Mouse (Mus musculus): ENCODE data around the gene Elp4.

Elp4 gene

DNA sequence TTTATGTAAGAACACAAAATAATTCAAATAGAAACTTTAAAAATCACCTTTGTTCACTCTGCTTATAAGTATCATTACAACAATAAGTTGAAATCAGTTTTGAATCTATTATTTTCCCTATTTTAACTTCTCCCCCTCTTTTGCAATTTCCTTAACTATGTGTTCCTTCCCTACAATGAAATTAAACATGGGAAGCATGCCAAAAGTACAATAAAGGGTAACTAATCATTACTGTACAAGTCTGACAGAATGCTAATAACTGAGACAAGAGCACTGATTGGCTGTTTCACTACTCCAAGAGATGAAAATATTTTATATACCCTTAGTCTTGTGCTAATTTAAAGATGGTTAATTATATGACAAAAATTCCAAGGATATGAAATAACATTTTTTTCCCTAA is 99.2 kb downstream of the Elp4 start:
- no peak for DNase-seq (ENCODE audit: low spot score)

DNA sequence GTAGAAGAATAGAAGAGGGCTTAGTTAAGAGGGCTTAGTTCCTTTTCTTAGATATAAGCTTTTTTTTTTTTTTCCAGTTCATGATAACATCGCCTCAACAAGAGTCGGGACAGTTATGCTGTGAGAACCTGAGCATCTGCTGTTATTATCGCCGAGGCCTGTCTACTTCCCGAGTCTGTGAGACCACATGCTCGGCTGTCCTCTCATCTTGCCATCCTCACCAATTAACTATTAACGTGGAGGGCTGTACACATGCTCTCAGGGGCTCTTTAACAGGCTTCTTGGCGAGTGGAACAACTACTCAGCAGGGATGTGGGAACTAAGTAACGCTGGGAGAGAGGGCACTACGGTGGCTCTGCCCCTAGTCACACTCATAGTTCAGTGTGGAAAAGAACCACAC is 99.9 kb downstream of the Elp4 start:
- no peak for DNase-seq (ENCODE audit: low spot score)

DNA sequence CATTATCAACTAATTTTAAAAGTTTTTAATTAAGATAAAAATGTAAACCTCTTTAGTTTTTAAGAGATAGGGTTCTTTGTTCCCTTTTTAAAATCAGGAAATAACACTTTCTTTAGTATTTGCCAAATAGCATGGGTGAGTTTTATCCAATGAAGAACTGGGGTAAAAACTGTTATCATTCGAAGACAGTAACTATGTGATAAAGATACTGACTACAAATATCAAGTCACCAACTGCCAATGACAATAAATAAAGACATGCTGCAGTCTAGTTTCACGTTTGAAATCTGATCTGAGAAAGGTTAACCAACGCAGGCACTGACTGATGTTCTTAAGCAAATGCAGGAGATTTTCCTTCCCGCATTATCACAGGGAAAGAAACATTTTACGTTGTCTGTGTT is 100.9 kb downstream of the Elp4 start:
- DNase-seq (ENCODE audit: low spot score), result no peak

DNA sequence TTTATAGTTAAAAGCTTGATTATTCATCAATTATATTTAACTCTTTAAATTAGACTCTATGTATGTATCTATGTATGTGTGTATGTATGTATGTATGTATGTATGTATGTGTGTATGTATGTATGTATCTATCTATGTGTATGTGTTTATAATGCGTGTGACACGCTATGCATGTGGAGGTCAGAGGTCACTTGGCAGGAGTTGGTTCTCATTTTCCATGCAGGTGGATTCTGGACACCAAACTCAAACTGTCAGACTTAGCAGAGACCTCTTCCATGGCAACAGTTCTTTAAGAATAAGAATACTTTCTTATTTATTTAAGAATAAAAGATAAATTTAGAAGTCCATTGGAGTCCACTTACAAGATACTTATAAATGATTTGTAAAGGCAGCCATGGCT is 101.5 kb downstream of the Elp4 start:
- no peak for DNase-seq (ENCODE audit: low spot score)

DNA sequence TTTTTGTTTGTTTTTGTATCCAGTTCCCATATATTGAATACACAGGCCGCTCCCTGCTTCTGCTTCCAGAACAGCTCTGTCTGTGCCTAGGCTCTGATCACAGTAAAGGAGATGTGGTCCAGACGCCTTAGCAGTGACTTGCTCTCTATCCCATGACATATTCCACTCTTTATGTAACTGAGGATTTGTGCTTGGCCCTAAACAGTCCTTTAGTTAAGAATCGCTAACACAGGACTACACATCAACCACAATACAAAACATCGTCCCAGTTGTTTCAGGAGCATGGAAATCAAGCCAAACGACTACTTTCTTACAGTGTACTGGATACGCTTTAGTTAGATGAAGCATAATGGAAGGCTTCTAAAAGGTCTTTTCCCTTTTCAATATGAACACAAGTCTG is 102.8 kb downstream of the Elp4 start:
- DNase-seq (ENCODE audit: low spot score), result no peak

DNA sequence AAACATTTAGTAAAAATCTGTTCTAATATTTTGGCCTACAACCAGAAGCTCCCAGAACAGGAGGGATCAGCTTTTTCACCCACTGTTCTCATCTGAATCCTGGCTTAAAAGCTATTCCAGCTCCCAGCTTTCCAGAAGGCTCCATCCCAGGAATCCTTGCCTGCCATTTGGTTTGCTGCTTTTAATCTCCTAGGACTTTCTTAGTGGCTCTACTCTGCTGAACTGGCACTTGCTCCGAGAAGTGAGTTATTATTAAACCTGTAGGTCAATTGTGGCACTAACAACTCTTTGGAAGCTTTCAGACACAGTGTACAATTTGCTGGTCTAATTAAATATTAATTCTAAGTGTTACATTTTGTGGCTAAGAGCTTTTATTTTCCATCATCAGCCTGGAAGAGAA is 103.7 kb downstream of the Elp4 start:
- DNase-seq (ENCODE audit: low spot score), result no peak

DNA sequence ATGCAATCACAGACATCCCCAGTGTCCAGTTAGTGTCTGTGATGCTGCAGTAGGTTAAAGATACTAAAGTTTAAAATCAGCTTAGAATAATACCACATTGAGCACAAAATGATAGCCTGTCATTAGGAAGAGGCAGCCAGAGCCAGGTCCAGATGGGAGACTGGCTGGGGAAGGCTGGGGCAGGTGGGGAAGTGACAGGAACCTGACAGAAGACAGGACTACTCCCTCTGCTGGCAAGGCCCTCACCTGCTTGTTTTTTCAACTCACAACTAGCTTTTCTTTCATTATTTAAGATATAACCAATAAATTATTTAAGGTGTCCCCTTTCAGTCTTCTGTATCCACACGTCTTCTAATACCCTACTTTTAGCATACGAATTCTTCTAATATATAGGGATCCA is 104.5 kb downstream of the Elp4 start:
- DNase-seq (ENCODE audit: low spot score), result no peak

DNA sequence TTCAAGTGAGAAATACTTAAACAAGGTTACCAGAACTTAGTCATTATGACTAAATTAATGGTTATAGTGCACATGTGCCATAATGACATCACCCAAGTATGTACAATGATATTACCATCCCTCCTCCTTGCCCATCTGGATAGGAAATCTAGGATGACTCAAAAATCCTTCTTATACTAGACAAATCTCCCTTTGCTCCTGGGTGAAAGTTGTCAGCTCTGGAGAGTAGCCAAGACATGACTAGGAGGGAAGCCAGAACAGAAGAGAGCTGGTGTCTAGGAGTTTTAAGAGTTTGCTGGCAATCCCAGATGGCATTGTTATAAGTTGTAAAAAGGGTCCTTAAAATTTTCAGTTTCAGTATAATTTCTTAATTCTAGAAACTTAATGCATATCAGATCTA is 106.5 kb downstream of the Elp4 start:
- DNase-seq (ENCODE audit: low spot score), result no peak

DNA sequence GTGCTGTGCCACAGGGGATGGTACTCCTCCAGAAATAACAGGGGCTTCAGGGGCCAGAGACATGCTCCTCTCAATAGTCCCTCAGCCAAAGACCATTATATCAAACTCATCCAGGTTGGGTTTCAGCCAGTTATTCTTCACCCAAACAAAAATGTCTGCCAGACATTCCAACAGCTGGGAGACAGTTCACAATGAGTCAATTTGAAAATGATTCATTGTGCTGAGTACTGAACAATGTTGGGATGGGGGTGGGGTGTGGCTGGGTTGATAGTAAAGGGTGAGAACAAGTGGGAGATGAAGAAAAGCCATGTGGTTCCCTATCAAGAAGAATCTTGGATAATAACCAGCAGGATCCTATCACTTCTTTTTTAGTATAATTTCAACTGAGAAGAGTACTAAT is 108.3 kb downstream of the Elp4 start:
- no peak for DNase-seq (ENCODE audit: low spot score)

DNA sequence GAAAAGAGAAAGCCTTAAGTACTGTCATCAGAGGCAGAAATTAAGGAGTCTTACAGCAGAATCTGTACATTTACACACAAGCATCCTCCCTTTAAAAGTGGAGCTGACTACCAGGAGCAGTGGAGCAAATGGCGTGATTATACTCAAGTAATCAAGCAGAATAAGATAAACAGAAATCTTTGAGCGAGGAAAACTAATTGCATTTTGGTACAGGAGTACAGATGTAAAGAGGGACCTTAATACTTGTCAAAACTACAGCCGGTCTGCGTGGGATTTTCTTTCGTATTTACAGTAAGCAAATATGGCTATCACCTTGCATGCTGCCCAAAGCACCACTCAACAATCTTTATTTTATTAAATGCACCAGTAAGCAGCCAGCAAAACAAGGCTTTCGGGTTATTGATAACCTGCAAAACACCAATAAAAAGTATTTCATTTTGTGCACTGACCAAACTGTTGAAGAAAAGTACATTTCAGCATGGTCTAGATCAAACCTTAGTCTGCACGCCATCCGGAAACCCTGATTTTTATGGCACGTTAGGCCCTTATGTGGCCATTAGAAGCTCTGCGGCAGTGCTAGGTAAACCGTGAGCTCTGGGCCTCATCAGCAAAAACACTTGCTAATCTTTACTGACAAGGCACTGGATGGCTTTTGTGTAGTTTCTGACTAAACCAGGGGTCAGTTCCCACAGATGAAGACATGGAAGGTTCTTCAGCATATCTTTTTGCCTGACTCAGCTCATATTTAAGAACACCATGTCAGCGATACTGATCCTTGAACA is 111.8 kb downstream of the Elp4 start:
- DNase-seq (ENCODE audit: low spot score), result no peak

DNA sequence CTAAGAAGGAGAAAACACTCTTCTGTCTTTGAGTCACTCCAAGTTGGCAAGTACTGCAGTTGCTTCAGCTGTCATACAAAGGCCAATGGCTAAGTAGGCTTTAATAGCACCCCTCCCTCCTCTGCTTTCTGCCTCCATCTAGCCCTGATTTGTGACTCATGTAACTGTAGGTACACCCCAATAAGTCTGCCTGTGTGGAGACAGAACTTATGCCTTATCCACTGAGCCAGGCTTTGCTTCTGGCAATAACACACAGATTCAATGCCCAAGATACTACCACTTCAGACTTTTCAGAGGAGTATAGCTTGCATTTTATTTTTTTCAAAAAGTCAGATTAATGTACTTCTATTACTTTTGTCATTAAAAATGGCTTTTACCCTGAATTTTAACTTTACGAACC is 114.4 kb downstream of the Elp4 start:
- no peak for DNase-seq (ENCODE audit: low spot score)

DNA sequence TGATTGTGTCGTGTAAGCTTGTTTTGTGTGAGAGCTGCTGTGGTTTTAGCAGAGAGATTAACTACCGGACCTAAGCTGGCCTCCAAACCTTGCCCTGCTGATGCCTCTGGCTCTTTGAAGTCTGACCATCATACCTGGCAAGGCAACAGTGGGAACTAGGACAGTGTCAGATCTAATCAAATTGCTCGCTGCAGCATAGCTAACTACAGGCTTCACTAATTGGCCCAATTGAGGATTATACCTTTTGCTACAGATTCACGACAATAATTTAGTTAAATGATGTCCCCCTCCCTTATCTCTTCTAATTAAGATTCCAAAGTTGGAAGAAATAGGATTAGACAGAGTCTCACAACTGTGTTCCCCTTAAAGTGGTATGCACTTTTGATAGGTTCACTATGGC is 116.6 kb downstream of the Elp4 start:
- DNase-seq (ENCODE audit: low spot score), result no peak

DNA sequence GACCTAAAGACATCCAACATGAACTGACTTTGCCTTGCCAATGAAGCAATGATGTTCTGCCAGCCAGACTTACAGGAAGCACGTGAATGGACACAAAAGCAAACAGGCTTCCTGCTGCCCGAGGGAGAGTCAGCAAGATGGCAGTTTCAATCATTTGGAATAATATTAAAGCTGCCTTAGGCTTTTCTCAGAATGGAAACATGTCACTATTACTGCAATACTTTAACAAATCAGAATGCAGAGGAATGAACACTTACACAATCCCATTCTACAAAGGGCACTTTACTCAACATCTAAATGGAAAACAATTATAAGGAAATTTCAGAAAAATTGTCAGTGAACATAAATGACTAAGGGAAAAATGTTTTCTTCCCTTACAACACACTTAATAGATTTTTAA is 117.4 kb downstream of the Elp4 start:
- no peak for DNase-seq (ENCODE audit: low spot score)

DNA sequence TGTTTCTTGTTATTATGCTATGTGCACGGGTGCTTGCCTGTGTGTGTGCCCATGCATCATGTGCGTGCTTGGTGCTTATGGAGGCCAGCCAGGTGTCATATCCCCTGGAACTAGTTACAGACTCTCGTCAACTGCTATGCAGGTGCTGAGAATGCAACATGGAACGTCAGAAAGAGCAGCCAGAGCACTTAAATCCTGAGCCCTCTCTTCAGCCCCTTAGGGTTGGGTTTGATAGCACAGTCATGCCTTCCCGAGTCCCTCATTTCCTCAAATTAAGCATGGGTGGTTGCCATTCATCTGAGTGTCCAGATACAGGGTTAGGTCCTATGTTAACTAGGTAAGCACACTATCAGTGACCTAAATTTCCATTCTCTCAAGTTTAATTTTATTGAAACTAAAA is 121.5 kb downstream of the Elp4 start:
- no peak for DNase-seq (ENCODE audit: low spot score)

DNA sequence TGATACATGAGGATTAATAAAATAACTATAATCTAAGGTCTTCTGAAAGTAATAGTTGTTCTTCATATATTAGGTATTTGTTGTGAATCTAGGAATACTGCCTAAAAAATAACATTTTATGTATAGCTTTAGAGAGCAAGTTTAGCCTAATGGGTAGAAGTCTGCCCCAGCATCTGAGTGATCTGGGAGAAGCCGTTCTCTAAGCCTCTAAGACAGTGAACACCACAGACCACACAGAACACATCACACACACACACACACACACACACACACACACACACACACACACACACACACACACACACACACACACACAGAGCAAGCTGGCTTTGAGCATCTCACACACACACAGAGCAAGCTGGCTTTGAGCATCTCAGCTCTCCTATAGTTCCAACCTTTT is 123.6 kb downstream of the Elp4 start:
- DNase-seq (ENCODE audit: low spot score), result no peak

DNA sequence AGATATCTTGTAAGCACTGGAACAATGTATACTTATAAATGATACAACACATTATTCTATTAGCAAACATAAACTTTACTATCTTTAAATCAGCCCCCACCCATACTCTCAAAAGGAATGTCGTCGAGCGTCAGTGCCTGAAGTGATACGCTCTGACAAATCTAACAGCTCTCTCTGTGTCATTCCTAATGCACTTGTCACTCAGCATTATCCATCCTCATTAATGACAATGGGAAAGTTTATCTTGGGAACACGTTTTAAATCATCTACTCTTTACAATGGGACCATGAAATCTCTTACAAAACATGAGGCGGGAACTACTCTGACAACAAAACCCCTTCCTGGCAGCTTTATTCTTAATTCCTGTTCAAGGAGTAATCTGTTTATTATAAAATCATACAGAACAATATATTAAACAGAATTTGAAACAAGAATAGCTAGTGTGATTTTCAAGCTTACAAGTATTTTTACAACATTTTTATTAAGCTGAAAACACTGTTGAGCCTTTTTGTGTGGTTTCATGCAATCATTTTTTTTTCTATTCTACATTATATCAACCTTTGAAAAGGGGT is 125.0 kb downstream of the Elp4 start:
- DNase-seq (ENCODE audit: low spot score), result no peak

DNA sequence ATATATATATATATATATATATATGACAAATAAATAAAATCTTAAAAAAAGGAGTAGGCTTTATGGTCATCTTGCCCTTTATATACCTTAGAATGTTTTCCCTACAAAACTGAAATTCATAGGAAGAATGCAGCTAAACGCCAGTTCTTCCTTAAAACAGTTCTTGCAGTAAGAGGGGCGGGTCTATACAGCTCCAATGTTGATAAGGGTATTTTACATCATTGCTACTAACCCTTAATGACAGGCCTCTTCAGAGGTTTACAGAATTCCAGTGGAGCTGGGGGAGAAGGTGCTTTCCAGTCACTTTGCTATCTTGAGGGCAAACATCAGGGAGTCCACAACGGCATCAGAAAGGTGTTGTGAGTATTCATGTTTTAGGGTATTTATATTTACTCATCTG is 133.1 kb downstream of the Elp4 start:
- DNase-seq (ENCODE audit: low spot score), result no peak

DNA sequence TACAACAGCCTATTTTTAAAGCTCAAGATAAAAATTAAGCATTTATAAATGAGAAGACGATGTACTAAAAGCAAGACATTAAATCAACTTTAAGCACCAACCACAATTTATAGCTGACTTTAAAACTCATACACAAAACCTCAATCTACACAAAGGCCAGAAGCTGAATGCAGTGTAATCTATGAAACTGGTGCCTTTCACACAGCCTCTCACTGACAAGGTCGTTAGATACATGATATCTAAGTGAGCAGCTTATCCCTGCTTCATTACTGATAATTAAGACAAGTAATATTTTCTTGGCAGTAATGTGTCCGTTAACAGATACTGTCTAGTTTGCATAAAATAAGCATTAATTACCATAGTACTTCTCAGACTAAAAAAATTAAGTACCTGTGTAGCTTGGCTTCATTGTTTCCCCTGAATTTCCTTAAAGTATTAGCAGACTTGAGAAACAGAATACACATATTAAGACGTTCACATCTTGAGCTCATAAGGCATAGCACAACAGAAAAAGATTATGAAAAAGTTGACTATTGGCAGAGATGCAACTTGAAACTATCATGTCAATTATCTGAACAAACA is 134.5 kb downstream of the Elp4 start:
- DNase-seq (ENCODE audit: low spot score), result no peak

DNA sequence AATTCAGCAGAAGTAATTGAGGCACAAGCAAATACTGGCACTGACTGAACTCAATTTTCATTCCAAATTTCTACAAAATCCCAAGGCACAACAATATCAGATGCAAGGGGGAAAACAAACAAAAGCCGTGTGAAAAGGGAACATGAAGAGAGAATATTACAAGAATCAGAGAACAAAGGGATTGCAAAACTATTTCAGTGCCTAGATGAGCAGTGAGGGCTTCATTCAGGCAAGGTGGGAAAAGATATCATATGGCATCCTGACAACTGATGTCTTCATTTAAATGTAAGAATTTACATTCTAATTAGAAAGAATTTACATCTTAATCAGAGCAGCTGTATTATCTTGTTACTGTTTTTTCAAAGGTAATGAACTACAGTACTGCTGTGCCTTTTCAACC is 150.9 kb downstream of the Elp4 start:
- no peak for DNase-seq (ENCODE audit: low spot score)

DNA sequence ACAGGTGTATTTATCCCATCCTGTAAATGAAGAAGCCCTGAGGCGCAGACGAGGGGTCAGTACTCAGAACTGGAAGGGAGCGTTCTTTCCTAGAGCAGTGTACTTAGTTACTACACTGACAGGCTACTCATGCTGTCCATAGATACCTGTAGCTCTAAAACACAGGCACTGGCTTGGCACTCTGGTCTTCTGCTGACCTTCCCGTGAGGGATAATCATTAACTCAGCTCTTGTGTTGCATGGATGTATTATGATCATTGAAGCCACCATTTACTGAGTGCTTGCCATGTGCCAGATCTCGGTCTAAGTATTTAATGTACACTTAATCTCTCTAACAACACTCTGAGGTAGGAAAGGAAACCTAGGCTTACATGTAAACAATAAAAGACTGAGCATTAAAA is 155.3 kb downstream of the Elp4 start:
- no peak for DNase-seq (ENCODE audit: low spot score)

DNA sequence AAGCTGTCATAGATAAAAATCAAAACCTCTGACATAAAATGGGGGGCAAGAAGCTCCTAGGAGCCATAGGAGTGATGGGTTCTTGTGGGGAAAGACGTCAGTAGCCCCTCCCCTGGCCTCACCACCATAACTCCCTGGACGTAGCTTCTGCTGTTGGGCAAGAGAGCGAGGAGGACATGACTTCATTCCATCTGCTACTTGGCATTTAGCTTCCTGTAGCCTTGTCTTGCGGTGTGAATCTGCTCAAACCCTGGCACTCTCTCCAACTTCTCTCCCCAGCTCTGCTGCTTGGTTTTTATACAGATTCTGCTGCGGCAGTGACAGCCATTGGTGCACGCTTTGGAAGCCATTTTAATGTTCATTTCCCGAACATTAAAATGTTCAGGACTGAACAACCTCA is 157.5 kb downstream of the Elp4 start:
- no peak for DNase-seq (ENCODE audit: low spot score)

DNA sequence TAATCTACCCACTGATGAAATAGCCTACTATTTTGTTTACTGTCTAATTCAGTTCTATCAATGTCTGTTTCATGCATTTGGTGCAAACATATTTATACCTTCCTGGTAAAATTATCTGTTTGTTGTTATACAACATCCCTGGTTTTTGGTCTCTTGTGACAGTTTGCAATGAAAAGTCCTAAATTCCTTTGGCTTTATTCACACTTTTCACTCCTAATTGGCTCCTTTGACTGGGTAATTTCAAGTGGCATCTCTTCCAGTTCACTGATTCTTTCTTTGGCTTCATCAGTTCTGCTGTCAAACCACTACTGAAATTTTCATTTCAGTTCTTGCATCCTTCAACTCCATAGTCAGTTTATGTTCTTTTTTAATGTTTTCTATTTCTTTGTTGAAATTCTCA is 168.2 kb downstream of the Elp4 start:
- DNase-seq (ENCODE audit: low spot score), result no peak

DNA sequence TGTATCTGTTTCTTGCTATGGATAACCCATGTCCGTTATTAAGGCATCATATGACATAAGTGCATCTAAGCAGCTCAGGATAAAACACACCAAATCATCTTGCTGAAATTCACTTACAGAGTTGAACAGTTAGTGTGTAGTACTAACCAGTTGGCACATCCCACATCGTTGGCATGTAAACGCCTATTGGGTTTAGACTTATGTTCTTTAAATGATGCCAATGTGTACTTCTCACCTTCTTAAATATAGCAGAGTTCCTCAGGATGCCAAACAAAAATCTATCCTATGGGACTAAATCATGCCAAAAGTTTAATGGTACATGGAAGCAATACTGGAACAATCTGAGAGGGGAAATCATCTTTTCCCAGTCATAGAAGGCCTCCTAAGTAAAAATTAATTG is 173.7 kb downstream of the Elp4 start:
- no peak for DNase-seq (ENCODE audit: low spot score)

DNA sequence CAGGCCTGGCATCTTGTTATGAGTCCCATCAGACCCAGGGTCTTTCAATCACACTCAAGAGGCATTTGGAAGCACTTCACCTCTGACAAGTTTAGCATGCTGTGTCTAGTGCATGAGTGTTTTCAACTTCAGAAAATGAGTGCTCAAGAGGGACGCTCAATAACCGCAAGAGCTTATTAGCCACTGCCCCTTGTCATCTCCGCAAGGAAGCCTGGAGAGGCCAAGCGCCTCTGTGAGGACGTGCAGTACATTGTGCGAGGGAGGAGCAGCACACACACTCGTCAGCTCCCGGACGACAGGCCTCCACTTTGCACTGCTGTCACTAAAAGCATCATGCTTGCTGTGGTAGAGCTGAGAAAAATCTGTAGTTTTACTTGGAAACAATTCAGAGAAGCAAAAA is 177.7 kb downstream of the Elp4 start:
- no peak for DNase-seq (ENCODE audit: low spot score)

All from T-cell, adult 2 months (primary cell).